Mouse (Mus musculus): ENCODE data around the gene Tbpl1. TPM values are rescaled to one million over a fixed set of nuclear protein-coding genes. Genes with fewer than 3 reads are reported as not detected.

The Tbpl1 gene
- 58.2 and 59.4 TPM in 2 replicates for polyA plus RNA-seq (2015; fragmentation: Nextera tagmentation; extraction: Ambion mirVana)

GRCm38 (mm10) chr10:22731272-22732093 is at the start of gene Tbpl1:
TSS of gene Tbpl1 (minus strand) at chr10:22731938.
- H3K27me3 ChIP-seq, result no peaks in the 10 kb centered on the region
- peak within 1 kb of the TSS; percentile 88 for H3K4me2 ChIP-seq (replicated peaks)
- no peaks in the 10 kb centered on the region for H3K9me3 ChIP-seq (replicated peaks)
- no peaks in the 10 kb centered on the region for H3K36me3 ChIP-seq
- H3K4me3 ChIP-seq (replicated peaks), result peak within 1 kb of the TSS; percentile 97
- peaks cover 16% of the 10 kb centered on the region for H3K4me1 ChIP-seq
- WGBS, result under 1% methylated on average over 77 of the region's 77 CpGs
- peak; percentile 98 for ATAC-seq (ENCODE audit: insufficient number of reproducible peaks, low FRiP score, low TSS enrichment, low read depth)
- H3K27ac ChIP-seq (replicated peaks), result peak within 1 kb of the TSS; percentile 90
- H3K9ac ChIP-seq, result peak within 1 kb of the TSS; percentile 95

DNA sequence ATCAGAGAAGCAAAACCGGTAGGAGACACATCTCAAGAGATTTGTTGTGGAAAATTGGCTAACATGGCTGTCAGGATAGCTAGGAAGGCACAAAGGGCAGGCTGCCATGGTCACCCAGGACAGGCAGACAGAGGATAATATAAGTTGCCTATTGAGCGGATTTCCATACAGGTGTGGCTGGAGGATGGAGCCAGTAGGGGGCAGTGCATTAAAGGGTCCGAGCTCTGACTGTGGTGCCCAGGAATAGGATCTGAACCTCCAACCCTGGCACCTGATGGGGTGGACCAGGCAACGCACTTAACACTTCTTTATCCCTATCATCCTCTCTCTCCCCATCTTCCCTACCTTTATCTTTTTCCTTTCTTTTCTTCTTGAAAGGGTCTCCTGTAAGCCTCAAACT is 49.7 kb upstream of the Tbpl1 start:
- no peaks in the 10 kb centered on the region for H3K36me3 ChIP-seq
- ATAC-seq (ENCODE audit: insufficient number of reproducible peaks, low FRiP score, low TSS enrichment, low read depth), result no peak
- 26% methylated on average over 4 of the region's 4 CpGs for WGBS
- H3K27ac ChIP-seq (replicated peaks), result no peak overlapping the region
- H3K27me3 ChIP-seq, result no peaks in the 10 kb centered on the region
- no peaks in the 10 kb centered on the region for H3K9me3 ChIP-seq (replicated peaks)
- H3K9ac ChIP-seq, result no peak overlapping the region
- no peaks in the 10 kb centered on the region for H3K4me1 ChIP-seq
- no peak overlapping the region for H3K4me2 ChIP-seq (replicated peaks)
- H3K4me3 ChIP-seq (replicated peaks), result no peak overlapping the region

GRCm38 (mm10) chr10:22777939-22778338 is 46.2 kb upstream of the Tbpl1 start:
- 16% methylated on average over 5 of the region's 5 CpGs for WGBS
- ATAC-seq (ENCODE audit: insufficient number of reproducible peaks, low FRiP score, low TSS enrichment, low read depth), result no peak
- H3K4me1 ChIP-seq, result no peaks in the 10 kb centered on the region
- H3K27ac ChIP-seq (replicated peaks), result no peak overlapping the region
- no peak overlapping the region for H3K4me2 ChIP-seq (replicated peaks)
- H3K36me3 ChIP-seq, result no peaks in the 10 kb centered on the region
- H3K9ac ChIP-seq, result no peak overlapping the region
- H3K9me3 ChIP-seq (replicated peaks), result no peaks in the 10 kb centered on the region
- H3K27me3 ChIP-seq, result no peaks in the 10 kb centered on the region
- no peak overlapping the region for H3K4me3 ChIP-seq (replicated peaks)

DNA sequence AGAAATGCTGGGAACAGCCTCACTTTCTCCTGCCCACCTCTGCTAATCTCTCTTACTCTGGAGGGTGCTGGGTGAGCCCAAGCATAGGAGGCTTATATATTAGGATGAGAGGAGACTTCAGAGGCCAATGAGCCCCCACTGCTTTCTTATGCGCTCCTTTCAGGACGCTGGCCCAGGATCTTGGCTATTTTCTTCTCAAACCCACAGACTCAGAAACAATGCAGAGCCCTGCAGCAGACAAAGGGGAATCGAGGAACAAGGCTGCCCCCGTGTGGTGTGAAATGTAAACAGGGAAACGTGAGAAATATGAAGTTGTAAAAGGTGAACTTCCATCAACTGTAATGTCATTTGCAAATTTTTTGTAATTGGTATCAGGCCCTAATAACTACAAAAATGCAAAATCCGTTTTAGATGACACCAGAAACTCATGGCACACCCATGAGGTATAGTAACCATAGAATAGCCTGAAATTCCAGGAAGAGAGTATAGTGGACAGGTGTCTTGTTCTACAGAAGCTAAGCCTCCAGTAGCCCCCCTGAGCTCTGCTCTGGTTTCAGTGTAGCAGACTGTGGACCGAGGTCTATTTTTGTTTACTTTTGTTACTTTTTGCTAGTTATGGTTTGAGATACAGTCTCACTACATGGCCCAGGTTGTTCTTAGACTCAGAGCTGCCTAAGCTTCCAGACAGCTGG is 44.4 kb upstream of the Tbpl1 start:
- no peaks in the 10 kb centered on the region for H3K9me3 ChIP-seq (replicated peaks)
- no peak overlapping the region for H3K9ac ChIP-seq
- no peak overlapping the region for H3K27ac ChIP-seq (replicated peaks)
- H3K4me3 ChIP-seq (replicated peaks), result no peak overlapping the region
- no peaks in the 10 kb centered on the region for H3K36me3 ChIP-seq
- 11% methylated on average over 7 of the region's 7 CpGs for WGBS
- no peaks in the 10 kb centered on the region for H3K27me3 ChIP-seq
- H3K4me1 ChIP-seq, result no peaks in the 10 kb centered on the region
- no peak for ATAC-seq (ENCODE audit: insufficient number of reproducible peaks, low FRiP score, low TSS enrichment, low read depth)
- no peak overlapping the region for H3K4me2 ChIP-seq (replicated peaks)

- Histone ChIP-seq H3K4me1 (no peaks in the 10 kb centered on the region), H3K4me3 (replicated peaks) (no peak overlapping the region), H3K27ac (replicated peaks) (no peak overlapping the region), H3K27me3 (no peaks in the 10 kb centered on the region), H3K36me3 (no peaks in the 10 kb centered on the region), H3K9ac (no peak overlapping the region), H3K4me2 (replicated peaks) (no peak overlapping the region), H3K9me3 (replicated peaks) (no peaks in the 10 kb centered on the region)
- WGBS, result 73% methylated on average over 2 of the region's 2 CpGs
- no peak for ATAC-seq (ENCODE audit: insufficient number of reproducible peaks, low FRiP score, low TSS enrichment, low read depth)
Measured at GRCm38 (mm10) chr10:22775456-22775855, 43.7 kb upstream of the Tbpl1 start.

DNA sequence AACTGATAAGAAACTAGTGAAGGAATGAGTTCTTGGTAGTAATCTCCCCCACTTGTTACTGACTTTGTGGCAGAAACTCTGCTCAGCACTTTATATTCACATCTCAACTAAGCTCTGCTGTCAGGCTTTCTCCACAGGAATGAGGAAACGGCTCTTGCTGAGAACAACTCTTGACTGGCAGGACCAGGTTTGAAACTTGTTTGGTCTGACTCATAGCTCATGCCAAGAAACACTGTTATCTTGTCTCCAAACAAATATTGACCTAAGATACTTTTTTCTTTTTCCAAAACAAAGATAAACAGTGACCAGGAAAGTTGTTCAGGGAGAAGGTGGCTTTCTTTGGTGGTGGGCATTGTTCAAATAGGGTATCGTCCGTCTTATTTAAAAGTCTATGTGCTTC is 42.9 kb upstream of the Tbpl1 start:
- Histone ChIP-seq H3K9ac (no peak overlapping the region), H3K4me3 (replicated peaks) (no peak overlapping the region), H3K27ac (replicated peaks) (no peak overlapping the region), H3K27me3 (no peaks in the 10 kb centered on the region), H3K4me2 (replicated peaks) (no peak overlapping the region), H3K36me3 (no peaks in the 10 kb centered on the region), H3K9me3 (replicated peaks) (no peaks in the 10 kb centered on the region), H3K4me1 (no peaks in the 10 kb centered on the region)
- ATAC-seq (ENCODE audit: insufficient number of reproducible peaks, low FRiP score, low TSS enrichment, low read depth), result no peak
- 86% methylated on average over 3 of the region's 3 CpGs for WGBS

- H3K9ac ChIP-seq, result no peak overlapping the region
- no peaks in the 10 kb centered on the region for H3K36me3 ChIP-seq
- WGBS, result 88% methylated on average over 1 of the region's 1 CpGs
- no peak overlapping the region for H3K4me3 ChIP-seq (replicated peaks)
- no peak overlapping the region for H3K4me2 ChIP-seq (replicated peaks)
- H3K27ac ChIP-seq (replicated peaks), result no peak overlapping the region
- H3K4me1 ChIP-seq, result no peaks in the 10 kb centered on the region
- ATAC-seq (ENCODE audit: insufficient number of reproducible peaks, low FRiP score, low TSS enrichment, low read depth), result no peak
- no peaks in the 10 kb centered on the region for H3K27me3 ChIP-seq
- H3K9me3 ChIP-seq (replicated peaks), result no peaks in the 10 kb centered on the region
Measured at GRCm38 (mm10) chr10:22754240-22754639, 22.5 kb upstream of the Tbpl1 start.

GRCm38 (mm10) chr10:22751175-22751682 is 19.5 kb upstream of the Tbpl1 start:
- H3K4me3 ChIP-seq (replicated peaks), result no peak overlapping the region
- H3K4me1 ChIP-seq, result no peaks in the 10 kb centered on the region
- H3K4me2 ChIP-seq (replicated peaks), result no peak overlapping the region
- H3K9ac ChIP-seq, result no peak overlapping the region
- no peaks in the 10 kb centered on the region for H3K27me3 ChIP-seq
- H3K36me3 ChIP-seq, result no peaks in the 10 kb centered on the region
- no peak overlapping the region for H3K27ac ChIP-seq (replicated peaks)
- 66% methylated on average over 5 of the region's 5 CpGs for WGBS
- no peaks in the 10 kb centered on the region for H3K9me3 ChIP-seq (replicated peaks)
- no peak for ATAC-seq (ENCODE audit: insufficient number of reproducible peaks, low FRiP score, low TSS enrichment, low read depth)

- no peak overlapping the region for H3K4me3 ChIP-seq (replicated peaks)
- no peak for ATAC-seq (ENCODE audit: insufficient number of reproducible peaks, low FRiP score, low TSS enrichment, low read depth)
- WGBS, result 50% methylated on average over 13 of the region's 13 CpGs
Measured at GRCm38 (mm10) chr10:22746334-22747322, 14.9 kb upstream of the Tbpl1 start.

DNA sequence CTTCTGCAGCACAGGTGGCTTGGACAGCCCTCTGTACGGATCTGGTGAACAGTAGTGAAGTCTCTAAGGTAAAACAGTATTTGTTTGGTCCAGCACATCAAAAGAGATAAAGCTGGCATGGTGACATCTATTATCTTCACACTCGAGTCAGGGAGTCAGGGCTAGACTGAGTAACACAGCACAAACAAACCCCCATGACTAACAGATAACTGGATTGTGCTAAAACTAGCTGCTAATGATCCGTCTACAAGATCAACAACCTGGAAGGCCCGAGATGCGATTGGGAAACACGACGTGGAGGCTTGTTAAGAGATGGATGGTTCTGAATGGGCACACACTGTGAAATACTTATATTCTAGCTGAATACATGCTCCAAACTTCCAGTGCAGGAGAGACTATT is 14.2 kb upstream of the Tbpl1 start:
- 76% methylated on average over 7 of the region's 7 CpGs for WGBS
- H3K4me2 ChIP-seq (replicated peaks), result no peak overlapping the region
- no peak for ATAC-seq (ENCODE audit: insufficient number of reproducible peaks, low FRiP score, low TSS enrichment, low read depth)
- no peak overlapping the region for H3K4me3 ChIP-seq (replicated peaks)
- H3K9ac ChIP-seq, result no peak overlapping the region
- H3K27me3 ChIP-seq, result no peaks in the 10 kb centered on the region
- no peaks in the 10 kb centered on the region for H3K4me1 ChIP-seq
- no peaks in the 10 kb centered on the region for H3K36me3 ChIP-seq
- no peaks in the 10 kb centered on the region for H3K9me3 ChIP-seq (replicated peaks)
- H3K27ac ChIP-seq (replicated peaks), result no peak overlapping the region

More at GRCm38 (mm10) chr10:22746334-22747322, 14.9 kb upstream of the Tbpl1 start:
- Histone ChIP-seq H3K4me2 (replicated peaks) (no peak overlapping the region), H3K27ac (replicated peaks) (no peak overlapping the region), H3K27me3 (no peaks in the 10 kb centered on the region), H3K9ac (no peak overlapping the region), H3K9me3 (replicated peaks) (no peaks in the 10 kb centered on the region), H3K36me3 (no peaks in the 10 kb centered on the region), H3K4me1 (no peaks in the 10 kb centered on the region)

DNA sequence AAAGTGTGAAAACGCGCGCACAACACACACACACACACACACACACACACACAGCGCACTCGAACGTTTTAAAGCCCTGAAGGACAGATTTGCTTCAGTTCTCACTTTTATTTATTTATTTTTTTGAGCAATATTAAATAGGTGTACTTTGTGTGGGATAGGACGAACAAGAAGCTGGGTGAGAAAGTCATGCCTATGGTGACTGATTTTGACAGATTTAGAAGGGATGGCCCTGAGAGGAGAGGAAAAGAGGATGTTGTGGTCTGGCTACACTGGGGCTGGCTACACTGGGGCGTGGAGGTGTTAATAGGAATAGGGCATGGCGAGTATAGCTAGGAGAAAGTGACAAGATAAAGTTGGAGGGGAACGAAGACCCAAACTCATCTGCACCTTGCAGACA is 443 bp upstream of the Tbpl1 start:
- no peak overlapping the region for H3K27ac ChIP-seq (replicated peaks)

More for the DNA sequence above, 443 bp upstream of the Tbpl1 start:
- no peak for ATAC-seq (ENCODE audit: insufficient number of reproducible peaks, low FRiP score, low TSS enrichment, low read depth)
- 56% methylated on average over 10 of the region's 10 CpGs for WGBS
- Histone ChIP-seq H3K9ac (peak overlapping the region; percentile 95), H3K4me1 (peaks cover 16% of the 10 kb centered on the region), H3K27me3 (no peaks in the 10 kb centered on the region), H3K36me3 (no peaks in the 10 kb centered on the region), H3K9me3 (replicated peaks) (no peaks in the 10 kb centered on the region), H3K4me2 (replicated peaks) (peak overlapping the region; percentile 88), H3K4me3 (replicated peaks) (peak overlapping the region; percentile 97)
